Comparison of ENCODE assay signal across 9 mouse cellular contexts in the genomic region with DNA sequence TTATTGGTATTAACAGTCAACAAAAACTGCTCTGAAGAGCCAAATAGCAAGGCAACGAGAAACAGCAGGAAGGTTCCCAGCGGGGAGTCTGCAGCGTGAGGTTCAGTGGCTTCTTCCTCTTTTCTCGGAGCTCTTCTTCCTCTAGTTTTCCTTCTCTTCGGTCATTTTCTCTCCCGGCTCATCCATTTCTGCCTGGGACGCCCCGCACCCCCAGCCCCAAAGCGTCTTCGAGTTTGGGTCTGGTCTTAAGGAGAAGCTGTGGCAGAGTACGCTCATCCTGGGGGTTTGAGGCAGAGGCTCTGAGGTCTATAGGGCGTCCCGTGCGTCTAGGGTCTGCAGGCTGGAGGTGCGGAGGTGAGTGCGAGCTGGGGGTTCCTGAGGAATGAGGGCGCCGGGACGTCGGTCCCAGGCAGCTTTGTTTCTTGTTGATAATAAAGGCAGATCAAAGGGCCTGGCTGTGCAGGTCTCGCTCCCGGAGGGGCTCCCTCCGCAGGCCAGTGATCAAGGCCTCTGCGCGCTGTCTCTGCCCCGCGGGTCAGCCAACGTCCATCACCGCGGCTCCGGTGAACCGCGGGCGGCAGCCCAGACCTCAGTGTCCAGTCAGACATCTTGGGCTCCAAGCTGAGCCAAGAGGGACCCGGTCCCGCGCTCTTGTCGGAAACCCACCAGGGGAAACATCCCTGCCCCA. TPM values are rescaled to one million over a fixed set of nuclear protein-coding genes. Genes with fewer than 3 reads are reported as not detected.
DNase-seq lines count a peak whose midpoint lies in the region; ATAC-seq lines count a peak whose summit lies in the region.
"Had no signal": no experiment of that assay in that cellular context is flagged by ENCODE, and none has a peak within 500 bp of the region (broad histone marks: within the 10 kb centered on the region; RNA-seq: fewer than 3 reads in every experiment).

No protein-coding gene starts in this region.

- H3K4me1 ChIP-seq in embryonic facial prominence, embryonic 14.5 days (ENCODE audit: control insufficient read depth, insufficient read depth, low read length): peaks cover 26% of the 10 kb centered on the region
- H3K4me1 ChIP-seq in limb, embryonic 12.5 days (replicated peaks): peaks cover 58% of the 10 kb centered on the region

- peak overlapping the region; percentile 24 for H3K4me3 ChIP-seq in embryonic facial prominence, embryonic 14.5 days (ENCODE audit: low read depth, low read length)
- H3K4me3 ChIP-seq in limb, embryonic 12.5 days (replicated peaks): peak overlapping the region; percentile 29

- no peak for ATAC-seq in embryonic facial prominence, embryonic 14.5 days (ENCODE audit: low read depth)
- ATAC-seq in limb, embryonic 12.5 days (ENCODE audit: insufficient number of reproducible peaks, insufficient read depth, low FRiP score, low TSS enrichment, low read depth): no peak

- H3K36me3 ChIP-seq in embryonic facial prominence, embryonic 14.5 days (ENCODE audit: control insufficient read depth, insufficient read depth, low read length): no peaks in the 10 kb centered on the region
- H3K36me3 ChIP-seq in limb, embryonic 12.5 days: no peaks in the 10 kb centered on the region
- H3K36me3 ChIP-seq in splenic B cell, adult 2 months (ENCODE audit: control insufficient read depth, insufficient read depth, low read length, poor library complexity, severe bottlenecking): no peaks in the 10 kb centered on the region

- intact Hi-C loops in left cerebral cortex, postnatal 36 days (cut with DNase I): loop anchor here (5.0 to 10.0 kb wide), 7 partner anchors 65 to 1408 kb away; a partner anchor contains a TSS

- WGBS in embryonic facial prominence, embryonic 14.5 days: 1% methylated on average over 30 of the region's 38 CpGs
- under 1% methylated on average over 38 of the region's 38 CpGs for WGBS in limb, embryonic 12.5 days

- peak; percentile 32 for DNase-seq in gastrocnemius, postnatal 10 days
- DNase-seq in gastrocnemius, postnatal 25 days: no peak
- peak; percentile 50 for DNase-seq in A20 (ENCODE audit: low read depth, low spot score)
- peak; percentile 19 for DNase-seq in embryonic facial prominence, embryonic 14.5 days (ENCODE audit: low spot score)
- peak; percentile 43 for DNase-seq in splenic B cell, adult 2 months (ENCODE audit: low read depth, low spot score)
- DNase-seq in layer of hippocampus, adult 9-10 months (ENCODE audit: low spot score): no peak
- DNase-seq in left cerebral cortex, postnatal 36 days (ENCODE audit: low spot score in 2 of 2): no peak

- H3K27ac ChIP-seq in embryonic facial prominence, embryonic 14.5 days (replicated peaks; ENCODE audit: low read depth, low read length): no peak overlapping the region
- H3K27ac ChIP-seq in limb, embryonic 12.5 days: peak overlapping the region; percentile 45

- H3K27me3 ChIP-seq in embryonic facial prominence, embryonic 14.5 days (replicated peaks; ENCODE audit: control insufficient read depth, insufficient read depth, low read length): peaks cover 86% of the 10 kb centered on the region
- peaks cover 82% of the 10 kb centered on the region for H3K27me3 ChIP-seq in limb, embryonic 12.5 days
- H3K27me3 ChIP-seq in splenic B cell, adult 2 months (ENCODE audit: control insufficient read depth, insufficient read depth, low read length, poor library complexity, severe bottlenecking): peaks cover 8% of the 10 kb centered on the region

- no peaks in the 10 kb centered on the region for H3K9me3 ChIP-seq in embryonic facial prominence, embryonic 14.5 days (ENCODE audit: control insufficient read depth, low read length)
- no peaks in the 10 kb centered on the region for H3K9me3 ChIP-seq in limb, embryonic 12.5 days

- peak overlapping the region; percentile 38; the same call in 1 of the 2 replicates for H3K9ac ChIP-seq in embryonic facial prominence, embryonic 14.5 days (ENCODE audit: low read depth, low read length)
- H3K9ac ChIP-seq in limb, embryonic 12.5 days (replicated peaks): peak overlapping the region; percentile 40

- peak overlapping the region; percentile 35 for H3K4me2 ChIP-seq in embryonic facial prominence, embryonic 14.5 days (ENCODE audit: low read depth, low read length)
- peak overlapping the region; percentile 54 for H3K4me2 ChIP-seq in limb, embryonic 12.5 days

RNA-seq across cellular contexts. Expression of a gene that starts 5.4 kb away (rescaled TPM):
- total RNA-seq in gastrocnemius, postnatal 10 days (2021): under 1 TPM in 1 of 2 experiments, not detected in 1; 0.05 TPM
- total RNA-seq in gastrocnemius, postnatal 25 days (2021): not detected
- polyA plus RNA-seq in embryonic facial prominence, embryonic 14.5 days (2014; fragmentation: Nextera tagmentation; extraction: Ambion mirVana): 1.2 and 1.5 TPM in 2 replicates
- polyA plus RNA-seq in limb, embryonic 12.5 days (2016; fragmentation: Nextera tagmentation; extraction: Ambion mirVana): 2.5 and 3.0 TPM in 2 replicates
- 1 to 10 TPM; 2.8 to 4.6 TPM for total RNA-seq in left cerebral cortex, postnatal 36 days (2021)
- total RNA-seq: gastrocnemius, postnatal 36 days had no signal

RNA-seq across cellular contexts. Expression of a gene that starts 35.2 kb away (rescaled TPM):
- total RNA-seq in gastrocnemius, postnatal 10 days (2021): 10 to 100 TPM; 20.2 to 21.8 TPM
- 10 to 100 TPM; 30.4 to 33.6 TPM for total RNA-seq in gastrocnemius, postnatal 25 days (2021)
- 12.7 and 14.2 TPM in 2 replicates for polyA plus RNA-seq in embryonic facial prominence, embryonic 14.5 days (2014; fragmentation: Nextera tagmentation; extraction: Ambion mirVana)
- polyA plus RNA-seq in limb, embryonic 12.5 days (2016; fragmentation: Nextera tagmentation; extraction: Ambion mirVana): 17.9 and 18.7 TPM in 2 replicates
- 10 to 100 TPM; 16.3 to 18.4 TPM for total RNA-seq in left cerebral cortex, postnatal 36 days (2021)

RNA-seq across cellular contexts. Expression of a gene that starts 35.3 kb away (rescaled TPM):
- 10 to 100 TPM; 14.7 to 15.2 TPM for total RNA-seq in gastrocnemius, postnatal 10 days (2021)
- total RNA-seq in gastrocnemius, postnatal 25 days (2021): 10 to 100 TPM in 1 of 2 experiments, 1 to 10 TPM in 1; 9.9 to 10.0 TPM
- polyA plus RNA-seq in embryonic facial prominence, embryonic 14.5 days (2014; fragmentation: Nextera tagmentation; extraction: Ambion mirVana): 23.8 and 25.5 TPM in 2 replicates
- 26.0 and 27.3 TPM in 2 replicates for polyA plus RNA-seq in limb, embryonic 12.5 days (2016; fragmentation: Nextera tagmentation; extraction: Ambion mirVana)
- 10 to 100 TPM; 24.3 to 28.3 TPM for total RNA-seq in left cerebral cortex, postnatal 36 days (2021)

RNA-seq across cellular contexts. Expression of a gene that starts 58.4 kb away (rescaled TPM):
- total RNA-seq in gastrocnemius, postnatal 10 days (2021): 100 to 1,000 TPM; 101 to 120 TPM
- total RNA-seq in gastrocnemius, postnatal 25 days (2021): 10 to 100 TPM; 66.1 to 68.9 TPM
- polyA plus RNA-seq in embryonic facial prominence, embryonic 14.5 days (2014; fragmentation: Nextera tagmentation; extraction: Ambion mirVana): 90.7 and 98.7 TPM in 2 replicates
- polyA plus RNA-seq in limb, embryonic 12.5 days (2016; fragmentation: Nextera tagmentation; extraction: Ambion mirVana): 120 and 121 TPM in 2 replicates
- 100 to 1,000 TPM; 101 to 103 TPM for total RNA-seq in left cerebral cortex, postnatal 36 days (2021)

Comparison
In these comparisons a context has a peak if more than half of its experiments do, and no peak if none do; other contexts are left out.
1. DNase-seq: peak in gastrocnemius, postnatal 10 days (single experiment), A20 (single experiment), embryonic facial prominence, embryonic 14.5 days (single experiment) and splenic B cell, adult 2 months (single experiment); none in gastrocnemius, postnatal 25 days (single experiment), layer of hippocampus, adult 9-10 months (single experiment) and left cerebral cortex, postnatal 36 days (0 of 2).